Mouse (Mus musculus) liver, adult 10 weeks (tissue): Measurements from ENCODE around the gene Ubd. TPM values are rescaled to one million over a fixed set of nuclear protein-coding genes. Genes with fewer than 3 reads are reported as not detected.

ENCODE experiments used
- polyA plus RNA-seq: library from polyadenylated mRNA; stranded (reverse); fragments of 350-450 nt; fragmentation: Illumina TruSeq; extraction: RNeasy Lipid Tissue Mini Kit (QIAGEN cat#74804); gene quantifications from one replicate; pipeline ENCODE4 v1.2.3, GENCODE M21; 2014; ENCODE audit warnings: low read depth, low replicate concordance

Ubd gene
- 0.61 TPM for polyA plus RNA-seq

DNA sequence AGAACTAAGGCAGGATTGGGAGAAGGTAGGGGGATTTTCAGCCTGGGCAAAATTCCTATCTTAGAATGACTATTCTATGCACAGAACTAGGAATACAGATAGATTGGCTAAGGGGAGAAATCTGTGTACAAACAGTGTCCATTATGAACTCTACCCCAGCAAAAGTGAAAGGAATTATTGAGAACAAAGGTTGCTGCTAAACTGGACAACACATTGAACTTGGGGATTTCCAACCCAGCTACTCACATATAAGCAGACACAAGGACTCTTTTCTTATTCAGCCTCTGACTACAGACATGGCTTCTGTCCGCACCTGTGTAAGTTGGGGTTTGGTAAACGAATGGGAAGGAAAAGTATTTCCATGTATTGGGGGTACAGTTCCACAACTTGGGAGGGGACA, at the start of gene Ubd:
Ubd (plus strand) TSS at position 237 of the 400 bp plus-strand sequence.

DNA sequence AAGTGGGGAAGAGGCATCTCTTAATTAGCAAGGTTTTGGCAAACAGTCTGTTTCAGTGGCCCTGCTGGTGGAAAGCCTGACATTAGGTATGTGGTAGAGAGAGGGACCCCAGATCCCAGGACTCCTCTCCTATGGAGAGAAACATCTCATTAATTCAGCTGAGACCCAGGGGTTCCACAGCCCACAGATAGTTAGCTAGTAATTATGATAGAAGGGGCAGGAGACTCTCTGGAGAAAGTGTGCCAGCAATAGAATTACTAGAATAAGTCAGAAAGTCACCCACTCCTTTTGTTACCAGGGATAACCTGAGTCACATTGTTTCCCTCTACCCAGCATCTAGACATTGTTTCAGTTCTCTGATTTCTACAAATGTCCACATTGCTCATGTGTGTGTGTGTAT, 32.3 kb upstream of the Ubd start, which contains the start of gene Olfr93:
Olfr93 (minus strand) TSS at position 101 of the 400 bp plus-strand sequence.

DNA sequence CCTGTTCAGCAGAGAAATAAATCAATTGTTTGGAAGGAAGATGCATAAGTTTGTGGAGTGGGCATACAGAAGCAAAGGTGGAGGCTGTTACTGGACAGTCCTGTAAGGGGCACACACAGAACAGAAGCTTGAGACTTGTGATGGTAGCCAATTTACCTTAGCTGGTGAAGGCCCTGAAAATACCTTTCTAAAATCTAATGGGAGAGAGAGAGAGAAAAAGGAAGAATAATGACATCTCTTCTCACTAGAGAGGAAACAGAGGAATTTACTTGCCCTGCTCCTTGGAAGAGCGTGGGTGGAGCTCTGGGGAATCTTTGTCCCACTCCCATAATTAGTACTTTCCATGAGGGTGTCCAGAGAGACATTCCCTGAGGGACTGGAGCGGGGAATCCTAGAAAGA, 7.2 kb downstream of the Ubd start, which contains the start of gene Olfr94:
Olfr94 (minus strand) TSS at position 101 of the 400 bp plus-strand sequence.

DNA sequence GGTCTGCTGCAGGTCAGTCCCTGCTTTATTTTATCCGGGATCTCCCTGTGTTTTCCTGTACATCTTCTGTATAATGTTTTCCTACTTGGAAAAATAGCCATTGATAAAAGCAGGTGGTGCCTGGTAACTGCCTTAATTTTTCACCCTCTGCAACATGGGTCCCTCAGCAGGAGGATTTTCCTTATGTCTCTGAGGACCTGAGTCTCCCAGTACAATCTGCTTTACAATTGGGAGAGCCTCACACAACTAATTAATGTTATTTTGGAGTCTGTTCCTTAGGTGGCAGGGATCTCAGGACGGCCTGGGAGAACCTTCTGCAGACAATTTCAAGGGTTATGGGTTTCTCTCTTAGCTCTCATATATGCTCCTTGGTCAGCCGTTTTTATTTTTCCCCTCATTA, 19.3 kb downstream of the Ubd start, which contains the start of gene Olfr95:
Olfr95 (minus strand) TSS at position 101 of the 400 bp plus-strand sequence.

DNA sequence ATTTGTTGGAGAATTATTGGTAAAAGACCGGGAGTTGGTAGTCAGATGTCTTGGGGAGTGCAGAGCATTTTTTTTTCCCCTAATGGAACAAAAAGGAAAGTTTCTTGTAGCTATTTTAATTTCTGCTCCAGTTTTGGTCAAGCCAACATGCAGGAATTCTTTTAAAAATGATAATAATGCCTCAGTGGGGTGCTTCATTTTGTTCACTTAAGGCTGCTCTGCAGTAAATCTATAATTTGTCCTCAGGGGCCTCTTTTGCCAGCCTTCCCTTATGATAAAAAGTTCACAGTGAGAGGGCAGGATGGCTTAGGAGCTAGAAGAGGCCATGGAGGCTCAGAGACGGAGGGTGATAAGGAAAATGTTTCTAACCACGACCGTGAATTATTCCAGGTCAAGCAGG, 26.2 kb downstream of the Ubd start, which contains the start of gene Olfr96:
Olfr96 (plus strand) TSS at position 301 of the 400 bp plus-strand sequence.

DNA sequence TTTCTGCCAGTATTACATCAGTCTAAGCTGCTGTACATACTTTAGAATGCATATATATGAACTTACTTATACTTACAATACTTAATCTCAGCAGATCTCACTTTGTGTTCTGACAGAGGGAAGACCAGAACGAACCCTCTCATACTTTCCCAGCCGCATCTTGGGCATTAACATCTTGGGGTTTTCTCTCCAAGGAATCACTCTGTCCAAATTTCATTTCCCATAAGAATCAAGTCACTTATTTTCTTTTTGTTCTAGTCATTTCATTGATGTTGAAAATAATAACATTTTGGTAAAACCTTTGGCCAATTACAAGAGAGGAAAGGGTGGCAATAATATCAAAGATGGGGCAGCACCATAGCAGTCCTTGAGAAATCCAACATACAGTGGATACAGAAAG, 43.5 kb downstream of the Ubd start, which contains the start of gene Olfr97:
Olfr97 (minus strand) TSS at position 101 of the 400 bp plus-strand sequence.

Other genes starting within 250 kb of the Ubd start
- gene Ppp1r11, start 242.2 kb upstream of the Ubd start, polyA plus RNA-seq, result 6.2 TPM
- gene Znrd1, start 235.3 kb upstream of the Ubd start, polyA plus RNA-seq, result 10.4 TPM
- 30.8 TPM for gene Znrd1as, start 235.3 kb upstream of the Ubd start, polyA plus RNA-seq
- not detected for gene 2410137M14Rik, start 212.7 kb upstream of the Ubd start, polyA plus RNA-seq
- not detected for gene H2-M5, start 204.4 kb upstream of the Ubd start, polyA plus RNA-seq
- gene Zfp57, start 192.7 kb upstream of the Ubd start, polyA plus RNA-seq, result 1.9 TPM
- not detected for gene Mog, start 170.5 kb upstream of the Ubd start, polyA plus RNA-seq
- 2.8 TPM for gene Gabbr1, start 147.9 kb upstream of the Ubd start, polyA plus RNA-seq
- not detected for gene Olfr90, start 105.4 kb upstream of the Ubd start, polyA plus RNA-seq
- not detected for gene Olfr91, start 95.6 kb upstream of the Ubd start, polyA plus RNA-seq
- gene Olfr92, start 73.8 kb upstream of the Ubd start, polyA plus RNA-seq, result not detected
- gene Olfr93, start 32.4 kb upstream of the Ubd start, polyA plus RNA-seq, result not detected
- not detected for gene Olfr94, start 7.1 kb downstream of the Ubd start, polyA plus RNA-seq
- gene Olfr95, start 19.2 kb downstream of the Ubd start, polyA plus RNA-seq, result not detected
- gene Olfr96, start 26.3 kb downstream of the Ubd start, polyA plus RNA-seq, result not detected
- gene Olfr97, start 43.4 kb downstream of the Ubd start, polyA plus RNA-seq, result not detected
- not detected for gene Olfr98, start 69.9 kb downstream of the Ubd start, polyA plus RNA-seq
- gene H2-M3, start 76.3 kb downstream of the Ubd start, polyA plus RNA-seq, result 1.0 TPM
- not detected for gene Olfr99, start 89.6 kb downstream of the Ubd start, polyA plus RNA-seq
- not detected for gene Olfr101, start 110.4 kb downstream of the Ubd start, polyA plus RNA-seq
- gene Olfr102, start 123.2 kb downstream of the Ubd start, polyA plus RNA-seq, result not detected
- gene Olfr103, start 145.8 kb downstream of the Ubd start, polyA plus RNA-seq, result not detected
- gene Olfr104-ps, start 165.7 kb downstream of the Ubd start, polyA plus RNA-seq, result not detected
- gene Olfr105-ps, start 185.1 kb downstream of the Ubd start, polyA plus RNA-seq, result not detected
- gene Olfr106-ps, start 196.5 kb downstream of the Ubd start, polyA plus RNA-seq, result not detected
- gene Olfr107, start 205.3 kb downstream of the Ubd start, polyA plus RNA-seq, result not detected